Mouse (Mus musculus) megakaryocyte progenitor cell, adult 5-6 weeks (primary cell): ENCODE data around the gene Zfp760. TPM values are rescaled to one million over a fixed set of nuclear protein-coding genes. Genes with fewer than 3 reads are reported as not detected.

Experiments
- total RNA-seq, 2 experiments: library from RNA; stranded (forward) in 1 of 2; stranded (reverse) in 1 of 2; fragments of 157-497, 149-512 nt in 1 of 2; fragments of 200-1000 nt in 1 of 2; gene quantifications; 2 replicates each; pipeline versions ENCODE4 v1.2.3 to v1.2.4; 2015 to 2017

The Zfp760 gene
- total RNA-seq, 2 experiments from 2014 or later: 5.9 to 7.0 TPM

Other genes with a start within 250 kb of the Zfp760 start
- 14.5 and 18.7 TPM in 2 replicates for gene Zfp53, start 218.7 kb upstream of the Zfp760 start, total RNA-seq (2015)
- 11.6 and 13.9 TPM in 2 replicates for gene Zfp53, start 218.7 kb upstream of the Zfp760 start, total RNA-seq (2017)
- gene Zfp52, start 172.2 kb upstream of the Zfp760 start, total RNA-seq (2015): 32.2 and 33.6 TPM in 2 replicates
- gene Zfp52, start 172.2 kb upstream of the Zfp760 start, total RNA-seq (2017): 25.4 and 42.3 TPM in 2 replicates
- gene Zfp948, start 140.7 kb upstream of the Zfp760 start, total RNA-seq (2015): 4.3 TPM in 2 replicates
- 2.0 and 3.3 TPM in 2 replicates for gene Zfp948, start 140.7 kb upstream of the Zfp760 start, total RNA-seq (2017)
- 6.8 and 10.6 TPM in 2 replicates for gene Zfp983, start 57.1 kb upstream of the Zfp760 start, total RNA-seq (2015)
- gene Zfp983, start 57.1 kb upstream of the Zfp760 start, total RNA-seq (2017): 4.5 and 4.6 TPM in 2 replicates
- gene Gm10226, start 15.9 kb upstream of the Zfp760 start, total RNA-seq (2015): 7.1 and 9.4 TPM in 2 replicates
- 20.6 TPM in 1 of 2 replicates, not detected in the other for gene Gm10226, start 15.9 kb upstream of the Zfp760 start, total RNA-seq (2017)
- gene Zfp229, start 23.1 kb downstream of the Zfp760 start, total RNA-seq (2015): 3.8 and 4.5 TPM in 2 replicates
- gene Zfp229, start 23.1 kb downstream of the Zfp760 start, total RNA-seq (2017): 5.4 TPM in 2 replicates
- gene Zfp820, start 138.0 kb downstream of the Zfp760 start, total RNA-seq (2015): 4.2 and 9.2 TPM in 2 replicates
- 2.5 and 3.9 TPM in 2 replicates for gene Zfp820, start 138.0 kb downstream of the Zfp760 start, total RNA-seq (2017)
- 9.1 and 9.8 TPM in 2 replicates for gene Zfp995, start 202.2 kb downstream of the Zfp760 start, total RNA-seq (2015)
- gene Zfp995, start 202.2 kb downstream of the Zfp760 start, total RNA-seq (2017): 8.5 and 8.7 TPM in 2 replicates